Mouse (Mus musculus) stomach, postnatal 0 days (tissue): ENCODE results near the gene Ropn1l. TPM values are rescaled to one million over a fixed set of nuclear protein-coding genes. Genes with fewer than 3 reads are reported as not detected.

ENCODE experiments used
- ATAC-seq: fragments of 200-750 bp; cut with Nextera tagmentation; 2 replicates; pipeline ENCODE4 v1.8.0; 2017; ENCODE audit not compliant: low FRiP score, low TSS enrichment
- DNase-seq: peaks from one replicate; pipeline ENCODE4 v3.0.0-alpha.2; 2016; ENCODE audit warnings: low spot score
- H3K27ac ChIP-seq: fragments of 300-500 bp; sonication (generic); replicated peaks from 2 replicates; pipeline ENCODE4 v1.5.1; 2014; ENCODE audit warnings: mild to moderate bottlenecking, control low read depth
- H3K27me3 ChIP-seq: fragments of 300-500 bp; sonication (generic); 2 replicates; pipeline ENCODE4 v1.6.1; 2014; ENCODE audit warnings: low read length; ENCODE audit not compliant: control insufficient read depth, insufficient read depth
- H3K36me3 ChIP-seq: fragments of 300-500 bp; sonication (generic); 2 replicates; pipeline ENCODE4 v1.6.1; 2014; ENCODE audit warnings: low read length, mixed read lengths; ENCODE audit not compliant: control insufficient read depth, insufficient read depth
- H3K4me1 ChIP-seq: fragments of 300-500 bp; sonication (generic); replicated peaks from 2 replicates; pipeline ENCODE4 v1.6.1; 2014; ENCODE audit warnings: antibody characterized with exemption; ENCODE audit not compliant: control insufficient read depth, insufficient read depth
- H3K4me2 ChIP-seq: fragments of 300-500 bp; sonication (generic); replicated peaks from 2 replicates; pipeline ENCODE4 v1.6.1; 2014; ENCODE audit warnings: low read depth, mild to moderate bottlenecking, control low read depth, moderate library complexity
- H3K4me3 ChIP-seq: fragments of 300-500 bp; sonication (generic); 2 replicates; pipeline ENCODE4 v1.5.1; 2014; ENCODE audit warnings: low read depth, low read length, control low read depth
- H3K9ac ChIP-seq: fragments of 300-500 bp; sonication (generic); 2 replicates; pipeline ENCODE4 v1.6.1; 2014; ENCODE audit warnings: mild to moderate bottlenecking, low read length, control low read depth, mixed read lengths
- H3K9me3 ChIP-seq: fragments of 300-500 bp; sonication (generic); 2 replicates; pipeline ENCODE4 v1.6.1; 2016; ENCODE audit warnings: low read length; ENCODE audit not compliant: control insufficient read depth
- CTCF ChIP-seq: IDR thresholded peaks from 2 replicates; pipeline ENCODE4 v1.5.1; 2016; ENCODE audit warnings: antibody characterized with exemption, low read depth, mild to moderate bottlenecking, moderate library complexity
- EP300 ChIP-seq: optimal IDR thresholded peaks from 2 replicates; pipeline ENCODE3; 2016; ENCODE audit warnings: antibody characterized with exemption
- WGBS: fragments of 180-500 bp; shearing (Covaris S2); extraction: QIAGEN DNeasy Blood & Tissue Kit; methylation state at CpG from one replicate; pipeline ENCODE4 v1.1.7; 2014; 5-methylcytosine and 5-hydroxymethylcytosine counted together
- polyA plus RNA-seq: library from polyadenylated mRNA; unstranded; fragments of >200 nt; fragmentation: Nextera tagmentation; extraction: Ambion mirVana; gene quantifications from 2 replicates; pipeline ENCODE4 v1.2.1, GENCODE M21; 2015

The Ropn1l gene
- polyA plus RNA-seq, 1 experiment from 2014 or later, result 1.8 TPM

DNA sequence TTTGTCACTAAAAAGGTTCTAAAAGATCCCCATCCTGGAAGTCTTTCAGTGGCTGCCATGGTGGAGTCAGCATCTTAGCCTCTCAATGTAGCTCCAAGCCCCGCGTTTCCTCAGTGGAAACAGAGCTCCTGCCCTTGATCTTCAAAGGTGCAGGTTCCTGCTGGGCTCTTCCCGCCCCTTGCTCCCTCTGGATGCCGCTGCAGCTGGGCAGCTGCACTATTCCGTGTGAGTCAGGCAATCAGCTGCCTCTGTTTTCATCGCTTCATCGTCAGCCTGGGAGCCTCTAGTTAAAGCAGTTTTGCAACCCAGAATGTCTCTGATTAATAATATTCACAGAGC lies 34.9 kb downstream of the Ropn1l start:
- 17% methylated on average over 7 of the region's 7 CpGs for WGBS

DNA sequence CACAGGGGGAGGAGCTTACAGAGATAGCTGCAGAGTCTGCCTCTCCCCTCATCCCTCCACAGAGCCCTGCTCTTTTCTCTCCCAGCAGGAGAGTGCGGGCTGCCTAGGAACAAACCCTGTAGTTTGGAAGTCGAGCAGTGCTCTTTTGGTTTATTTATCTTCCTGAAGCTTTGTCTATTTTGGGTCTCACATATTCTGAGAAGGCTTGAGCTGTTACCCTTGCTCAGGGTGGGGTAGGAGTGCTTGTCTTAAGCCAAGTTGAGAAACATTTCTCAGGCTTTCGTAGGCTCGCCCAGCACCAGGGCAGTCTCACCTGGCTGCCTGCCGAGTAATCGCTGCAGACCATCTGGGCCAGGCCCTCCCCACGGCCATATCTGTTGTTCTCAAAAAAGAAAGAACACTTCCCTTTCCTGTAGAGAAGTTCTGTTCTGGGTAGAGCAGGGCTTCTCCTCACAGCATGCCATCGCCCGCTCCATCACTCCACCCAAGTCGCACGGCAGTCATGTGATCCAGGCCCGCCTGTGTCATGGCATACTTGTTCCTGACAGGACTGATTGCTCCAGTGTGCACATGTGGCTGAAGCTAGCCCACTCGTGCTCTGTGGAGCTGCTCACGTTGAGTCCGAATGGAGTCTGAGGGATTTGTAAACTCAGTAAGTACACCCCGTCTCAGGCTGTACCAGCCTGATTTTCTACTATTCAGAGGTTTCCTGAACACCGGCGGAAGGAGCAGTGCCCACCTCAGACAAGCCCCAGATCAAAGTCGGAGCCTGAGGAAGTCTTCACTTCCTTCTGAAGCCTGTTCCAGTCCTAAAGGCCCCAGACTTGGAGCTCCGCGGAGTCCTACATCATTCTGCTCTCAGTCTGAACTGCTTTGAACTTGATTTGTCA lies 35.5 kb downstream of the Ropn1l start:
- WGBS, result 28% methylated on average over 21 of the region's 21 CpGs
- H3K27ac ChIP-seq, result no peak overlapping the region
- H3K4me2 ChIP-seq, result peak overlapping the region; percentile 36
- no peaks in the 10 kb centered on the region for H3K4me1 ChIP-seq
- no peak for TF ChIP-seq CTCF
- no peak for TF ChIP-seq EP300
- DNase-seq (peak; percentile 35), ATAC-seq (peak; percentile 74)
- no peak overlapping the region; the same call in 1 of the 2 replicates for H3K4me3 ChIP-seq
- no peaks in the 10 kb centered on the region for H3K36me3 ChIP-seq
- no peaks in the 10 kb centered on the region for H3K27me3 ChIP-seq
- no peaks in the 10 kb centered on the region for H3K9me3 ChIP-seq
- H3K9ac ChIP-seq, result no peak overlapping the region

More for the DNA sequence above, 34.9 kb downstream of the Ropn1l start:
- no peak for TF ChIP-seq EP300
- TF ChIP-seq CTCF, result no peak
- DNase-seq (no peak), ATAC-seq (no peak)
- no peak overlapping the region for H3K4me3 ChIP-seq
- no peaks in the 10 kb centered on the region for H3K4me1 ChIP-seq
- no peak overlapping the region for H3K27ac ChIP-seq
- H3K4me2 ChIP-seq, result peak overlapping the region; percentile 36; the same call in 1 of the 2 replicates
- H3K27me3 ChIP-seq, result no peaks in the 10 kb centered on the region
- no peak overlapping the region for H3K9ac ChIP-seq
- H3K36me3 ChIP-seq, result no peaks in the 10 kb centered on the region
- no peaks in the 10 kb centered on the region for H3K9me3 ChIP-seq

DNA sequence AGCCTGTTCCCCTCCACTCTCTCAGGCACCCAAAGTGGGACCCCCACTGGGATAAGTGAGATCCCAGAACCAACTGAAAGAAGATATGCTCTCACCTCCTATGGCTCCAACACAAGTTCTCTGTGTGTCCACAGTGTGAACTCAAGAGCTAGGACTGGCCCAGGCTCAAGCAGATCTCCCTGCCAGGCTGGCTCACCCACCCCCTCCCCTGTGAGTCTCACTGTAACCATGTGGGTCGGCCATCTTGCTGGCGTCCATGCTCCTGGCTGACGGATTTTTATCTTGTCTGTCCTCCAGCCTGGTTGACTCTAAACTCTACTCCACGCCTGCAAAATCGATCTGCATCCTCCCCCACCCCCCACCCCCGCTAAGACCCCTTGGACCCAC lies 36.1 kb downstream of the Ropn1l start:
- 51% methylated on average over 6 of the region's 6 CpGs for WGBS
- no peaks in the 10 kb centered on the region for H3K27me3 ChIP-seq
- no peak for DNase-seq
- H3K4me3 ChIP-seq, result no peak overlapping the region
- no peak overlapping the region for H3K9ac ChIP-seq
- H3K4me2 ChIP-seq, result no peak overlapping the region; the same call in 1 of the 2 replicates
- 0 out of 2 replicates have a peak, but pooled peaks have one; percentile 16 for ATAC-seq
- H3K9me3 ChIP-seq, result no peaks in the 10 kb centered on the region
- no peak overlapping the region for H3K27ac ChIP-seq
- H3K4me1 ChIP-seq, result no peaks in the 10 kb centered on the region
- TF ChIP-seq CTCF (no peak), EP300 (no peak)
- no peaks in the 10 kb centered on the region for H3K36me3 ChIP-seq

DNA sequence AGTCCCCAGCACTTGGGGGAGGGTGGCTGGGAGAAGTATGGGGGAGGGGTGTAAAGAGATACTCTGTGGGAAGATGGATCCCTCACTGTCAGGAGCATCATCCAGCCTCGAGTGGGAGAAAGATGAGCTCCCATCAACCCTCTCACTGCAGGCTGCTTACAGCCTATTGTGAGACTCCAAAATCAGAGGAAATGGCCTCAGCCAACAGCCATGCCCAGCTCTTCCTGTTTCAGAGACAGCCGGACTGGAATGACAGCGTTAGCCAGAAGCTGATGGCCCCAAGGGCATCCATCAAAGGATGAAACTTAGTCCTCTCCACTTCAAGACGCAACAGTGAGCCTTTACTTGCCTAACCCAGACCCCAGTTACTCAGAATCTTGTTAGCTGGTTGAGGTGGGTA lies 38.4 kb downstream of the Ropn1l start:
- Histone ChIP-seq H3K4me1 (no peaks in the 10 kb centered on the region), H3K27me3 (no peaks in the 10 kb centered on the region), H3K9ac (no peak overlapping the region), H3K27ac (no peak overlapping the region), H3K4me2 (no peak overlapping the region), H3K4me3 (no peak overlapping the region), H3K36me3 (no peaks in the 10 kb centered on the region), H3K9me3 (no peaks in the 10 kb centered on the region)
- TF ChIP-seq EP300 (no peak), CTCF (no peak)
- WGBS, result 50% methylated on average over 4 of the region's 4 CpGs
- DNase-seq (no peak), ATAC-seq (no peak)

DNA sequence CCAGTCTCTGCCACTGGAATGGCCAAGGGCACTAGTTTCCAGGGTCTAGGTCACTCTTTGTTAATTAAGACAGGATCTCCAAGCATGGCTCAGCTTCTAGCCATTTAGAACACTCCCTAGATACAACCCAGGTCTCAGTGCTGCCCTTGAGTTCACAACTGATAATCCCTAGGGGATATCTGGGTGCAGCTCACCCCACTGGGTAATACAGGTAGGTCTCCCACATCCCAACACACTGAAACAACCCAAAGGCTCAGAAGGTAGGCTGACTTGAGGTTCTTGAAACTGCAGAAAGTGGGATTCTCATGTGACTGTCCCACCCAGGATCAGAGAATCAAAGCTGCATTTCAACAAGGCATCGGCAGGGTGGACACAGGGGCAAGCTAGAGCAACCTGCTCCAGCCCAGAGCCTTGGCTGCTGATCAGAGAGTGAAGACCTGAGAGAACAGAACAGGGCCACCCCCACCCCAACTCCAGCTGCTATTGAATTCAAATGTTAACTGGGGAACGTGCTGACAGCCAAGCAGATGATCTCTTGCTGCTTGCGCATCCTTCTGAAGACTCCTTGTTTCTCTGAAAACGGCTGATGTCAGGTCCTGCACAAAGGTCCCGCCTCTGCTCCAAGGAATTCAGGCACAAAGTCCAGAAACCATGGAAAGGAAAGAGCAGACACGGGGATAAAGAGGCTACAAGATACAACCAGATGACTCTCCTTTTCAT lies 39.2 kb downstream of the Ropn1l start:
- Histone ChIP-seq H3K4me1 (no peaks in the 10 kb centered on the region), H3K36me3 (no peaks in the 10 kb centered on the region), H3K4me2 (no peak overlapping the region), H3K27me3 (no peaks in the 10 kb centered on the region), H3K9me3 (no peaks in the 10 kb centered on the region), H3K9ac (no peak overlapping the region), H3K4me3 (no peak overlapping the region), H3K27ac (no peak overlapping the region)
- DNase-seq, result no peak
- WGBS, result 53% methylated on average over 6 of the region's 6 CpGs
- TF ChIP-seq CTCF, result no peak
- no peak for TF ChIP-seq EP300
- ATAC-seq, result no peak

DNA sequence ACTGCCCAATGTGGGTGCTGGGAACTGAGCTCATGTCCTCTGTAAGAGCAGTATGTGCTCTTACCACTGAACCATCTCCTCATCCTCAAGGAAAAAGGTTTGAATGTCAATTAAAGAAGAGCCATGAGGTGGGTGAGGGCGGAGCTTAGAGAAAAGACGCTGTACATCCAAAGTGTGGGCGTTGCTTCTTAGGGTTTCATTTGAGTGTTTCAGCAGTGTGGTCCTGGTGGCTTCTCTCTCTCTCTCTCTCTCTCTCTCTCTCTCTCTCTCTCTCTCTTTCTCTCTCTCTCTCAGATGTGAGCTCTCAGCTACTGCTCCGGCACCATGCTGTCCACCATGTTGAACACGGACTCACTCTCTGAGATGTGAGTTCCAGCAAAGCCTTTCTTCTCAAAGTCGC lies 39.9 kb downstream of the Ropn1l start:
- Histone ChIP-seq H3K36me3 (no peaks in the 10 kb centered on the region), H3K4me2 (no peak overlapping the region), H3K4me3 (no peak overlapping the region), H3K4me1 (no peaks in the 10 kb centered on the region), H3K27ac (no peak overlapping the region), H3K9ac (no peak overlapping the region), H3K27me3 (no peaks in the 10 kb centered on the region), H3K9me3 (no peaks in the 10 kb centered on the region)
- ATAC-seq, result no peak
- no peak for DNase-seq
- TF ChIP-seq EP300, result no peak
- TF ChIP-seq CTCF, result no peak
- 83% methylated on average over 6 of the region's 6 CpGs for WGBS
